ENCODE assay signal across 8 mouse cellular contexts in the genomic region with DNA sequence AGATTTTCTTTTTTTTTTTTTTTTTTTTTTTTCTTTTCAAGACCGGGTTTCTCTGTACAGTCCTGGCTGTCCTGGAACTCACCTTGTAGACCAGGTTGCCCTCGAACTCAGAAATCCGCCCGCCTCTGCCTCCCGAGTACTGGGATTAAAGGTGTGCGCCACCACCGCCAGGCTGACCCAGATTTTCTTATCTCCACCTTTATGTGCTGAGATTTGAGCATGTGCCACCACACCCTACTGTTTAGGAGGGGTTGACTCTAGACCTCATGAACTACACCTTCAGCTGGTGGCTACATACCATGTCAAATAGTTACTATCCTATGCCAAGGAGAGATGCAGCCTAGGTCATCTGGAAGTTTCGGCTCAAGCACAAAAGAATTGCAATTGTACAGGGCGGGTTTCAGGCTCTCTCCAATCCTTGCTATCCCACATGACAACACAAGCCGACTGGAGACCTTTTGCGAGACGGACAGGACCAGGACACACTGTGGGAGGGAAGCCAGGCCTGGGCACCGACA. TPM values are rescaled to one million over a fixed set of nuclear protein-coding genes. Genes with fewer than 3 reads are reported as not detected.
DNase-seq lines count a peak whose midpoint lies in the region; ATAC-seq and TF ChIP-seq lines count a peak whose summit lies in the region.

No protein-coding gene starts in this region.

- WGBS in hindbrain, embryonic 13.5 days: 45% methylated on average over 13 of the region's 13 CpGs
- WGBS in midbrain, embryonic 15.5 days: 49% methylated on average over 13 of the region's 13 CpGs

- H3K4me3 ChIP-seq in hindbrain, embryonic 13.5 days: peak overlapping the region; percentile 65
- H3K4me3 ChIP-seq in midbrain, embryonic 15.5 days: peak overlapping the region; percentile 52

- no peak for TF ChIP-seq CTCF in brain, embryonic 14.5 days (IDR thresholded peaks at IDR 0.05; ENCODE audit: borderline replicate concordance, extremely low read depth, insufficient read depth, insufficient read length)

- H3K36me3 ChIP-seq in hindbrain, embryonic 13.5 days: peaks cover 58% of the 10 kb centered on the region
- peaks cover 27% of the 10 kb centered on the region for H3K36me3 ChIP-seq in midbrain, embryonic 15.5 days (replicated peaks)

- H3K4me1 ChIP-seq in hindbrain, embryonic 13.5 days (replicated peaks): peaks cover 41% of the 10 kb centered on the region
- H3K4me1 ChIP-seq in midbrain, embryonic 15.5 days: peaks cover 20% of the 10 kb centered on the region

- H3K27ac ChIP-seq in hindbrain, embryonic 13.5 days: peak overlapping the region; percentile 90
- peak overlapping the region; percentile 68; the same call in 1 of the 2 replicates for H3K27ac ChIP-seq in midbrain, embryonic 15.5 days

- TF ChIP-seq POLR2A in brain, embryonic 14.5 days (IDR thresholded peaks at IDR 0.05; ENCODE audit: borderline replicate concordance, extremely low read depth, insufficient read depth, insufficient read length, poor library complexity, severe bottlenecking): no peak

- H3K27me3 ChIP-seq in hindbrain, embryonic 13.5 days: no peaks in the 10 kb centered on the region
- H3K27me3 ChIP-seq in midbrain, embryonic 15.5 days (replicated peaks): no peaks in the 10 kb centered on the region

- H3K9me3 ChIP-seq in hindbrain, embryonic 13.5 days: no peaks in the 10 kb centered on the region
- H3K9me3 ChIP-seq in midbrain, embryonic 15.5 days: no peaks in the 10 kb centered on the region

- H3K9ac ChIP-seq in hindbrain, embryonic 13.5 days: peak overlapping the region; percentile 77
- H3K9ac ChIP-seq in midbrain, embryonic 15.5 days: peak overlapping the region; percentile 50

- peak; percentile 12; the same call in 1 of the 2 replicates for ATAC-seq in hindbrain, embryonic 13.5 days (ENCODE audit: low FRiP score)
- ATAC-seq in midbrain, embryonic 15.5 days (replicated peaks): peak; percentile 35

- peak overlapping the region; percentile 91 for H3K4me2 ChIP-seq in hindbrain, embryonic 13.5 days
- H3K4me2 ChIP-seq in midbrain, embryonic 15.5 days: peak overlapping the region; percentile 87

- DNase-seq in left cerebral cortex, adult 11 months (ENCODE audit: low spot score): peak; percentile 32
- no peak for DNase-seq in left cerebral cortex, adult 18-20 months (ENCODE audit: low spot score in 2 of 2)
- peak; percentile 54 for DNase-seq in brain, embryonic 14.5 days (ENCODE audit: low read depth)
- no peak for DNase-seq in adrenal gland, postnatal 25 days
- no peak for DNase-seq in testis, postnatal 10 days (ENCODE audit: low spot score)
- no peak for DNase-seq in embryo, embryonic 9.5 days (ENCODE audit: extremely low spot score)

RNA-seq across cellular contexts. Expression of a gene that starts 1.3 kb away (rescaled TPM):
- 10 to 100 TPM; 65.5 to 77.6 TPM for total RNA-seq in left cerebral cortex, adult 18-20 months (2021)
- 190 and 248 TPM in 2 replicates for polyA plus RNA-seq in brain, embryonic 14.5 days (2012; rRNA removed)
- polyA plus RNA-seq in hindbrain, embryonic 13.5 days (2015; fragmentation: Nextera tagmentation; extraction: Ambion mirVana): 80.5 and 81.5 TPM in 2 replicates
- polyA plus RNA-seq in midbrain, embryonic 15.5 days (2015; fragmentation: Nextera tagmentation; extraction: Ambion mirVana): 68.6 and 70.3 TPM in 2 replicates
- 405 and 487 TPM in 2 replicates for total RNA-seq in adrenal gland, postnatal 25 days (2021)

RNA-seq across cellular contexts. Expression of a gene that starts 13.3 kb away (rescaled TPM):
- 100 to 1,000 TPM; 105 to 113 TPM for total RNA-seq in left cerebral cortex, adult 18-20 months (2021)
- polyA plus RNA-seq in brain, embryonic 14.5 days (2012; rRNA removed): 95.0 and 101 TPM in 2 replicates
- polyA plus RNA-seq in hindbrain, embryonic 13.5 days (2015; fragmentation: Nextera tagmentation; extraction: Ambion mirVana): 351 and 358 TPM in 2 replicates
- 299 and 314 TPM in 2 replicates for polyA plus RNA-seq in midbrain, embryonic 15.5 days (2015; fragmentation: Nextera tagmentation; extraction: Ambion mirVana)
- 63.2 and 91.2 TPM in 2 replicates for total RNA-seq in adrenal gland, postnatal 25 days (2021)

RNA-seq across cellular contexts. Expression of a gene that starts 13.5 kb away (rescaled TPM):
- total RNA-seq in left cerebral cortex, adult 18-20 months (2021): 100 to 1,000 TPM; 108 to 123 TPM
- polyA plus RNA-seq in brain, embryonic 14.5 days (2012; rRNA removed): 304 and 390 TPM in 2 replicates
- 340 and 371 TPM in 2 replicates for polyA plus RNA-seq in hindbrain, embryonic 13.5 days (2015; fragmentation: Nextera tagmentation; extraction: Ambion mirVana)
- polyA plus RNA-seq in midbrain, embryonic 15.5 days (2015; fragmentation: Nextera tagmentation; extraction: Ambion mirVana): 473 and 498 TPM in 2 replicates
- 21.4 and 34.2 TPM in 2 replicates for total RNA-seq in adrenal gland, postnatal 25 days (2021)

RNA-seq across cellular contexts. Expression of a gene that starts 41.1 kb away (rescaled TPM):
- 100 to 1,000 TPM; 267 to 275 TPM for total RNA-seq in left cerebral cortex, adult 18-20 months (2021)
- 91.9 and 112 TPM in 2 replicates for polyA plus RNA-seq in brain, embryonic 14.5 days (2012; rRNA removed)
- polyA plus RNA-seq in hindbrain, embryonic 13.5 days (2015; fragmentation: Nextera tagmentation; extraction: Ambion mirVana): 96.8 and 98.6 TPM in 2 replicates
- 85.5 and 88.9 TPM in 2 replicates for polyA plus RNA-seq in midbrain, embryonic 15.5 days (2015; fragmentation: Nextera tagmentation; extraction: Ambion mirVana)
- 98.6 and 120 TPM in 2 replicates for total RNA-seq in adrenal gland, postnatal 25 days (2021)

Comparison
In these comparisons a context has a peak if more than half of its experiments do, and no peak if none do; other contexts are left out.
1. DNase-seq: peak in left cerebral cortex, adult 11 months (single experiment) and brain, embryonic 14.5 days (single experiment); none in left cerebral cortex, adult 18-20 months (0 of 2), adrenal gland, postnatal 25 days (single experiment), testis, postnatal 10 days (single experiment) and embryo, embryonic 9.5 days (single experiment).